Mouse (Mus musculus) thymus, adult 2 months (tissue): ENCODE measurements around the gene Pafah1b2.

ENCODE experiments used
- CTCF ChIP-seq: fragments of 200-500 bp; IDR thresholded peaks from 2 replicates; pipeline ENCODE4 v1.5.1; 2012; ENCODE audit warnings: mild to moderate bottlenecking, control low read depth, low read length, moderate library complexity, borderline replicate concordance; ENCODE audit not compliant: control insufficient read depth, poor library complexity, insufficient read depth; ENCODE audit errors: extremely low read depth
- POLR2A ChIP-seq: fragments of 200-500 bp; IDR thresholded peaks from 2 replicates; pipeline ENCODE4 v1.6.1; 2012; ENCODE audit warnings: mild to moderate bottlenecking, low read length, control low read depth, moderate library complexity; ENCODE audit not compliant: control insufficient read depth, poor library complexity, insufficient read depth; ENCODE audit errors: extremely low read depth

DNA sequence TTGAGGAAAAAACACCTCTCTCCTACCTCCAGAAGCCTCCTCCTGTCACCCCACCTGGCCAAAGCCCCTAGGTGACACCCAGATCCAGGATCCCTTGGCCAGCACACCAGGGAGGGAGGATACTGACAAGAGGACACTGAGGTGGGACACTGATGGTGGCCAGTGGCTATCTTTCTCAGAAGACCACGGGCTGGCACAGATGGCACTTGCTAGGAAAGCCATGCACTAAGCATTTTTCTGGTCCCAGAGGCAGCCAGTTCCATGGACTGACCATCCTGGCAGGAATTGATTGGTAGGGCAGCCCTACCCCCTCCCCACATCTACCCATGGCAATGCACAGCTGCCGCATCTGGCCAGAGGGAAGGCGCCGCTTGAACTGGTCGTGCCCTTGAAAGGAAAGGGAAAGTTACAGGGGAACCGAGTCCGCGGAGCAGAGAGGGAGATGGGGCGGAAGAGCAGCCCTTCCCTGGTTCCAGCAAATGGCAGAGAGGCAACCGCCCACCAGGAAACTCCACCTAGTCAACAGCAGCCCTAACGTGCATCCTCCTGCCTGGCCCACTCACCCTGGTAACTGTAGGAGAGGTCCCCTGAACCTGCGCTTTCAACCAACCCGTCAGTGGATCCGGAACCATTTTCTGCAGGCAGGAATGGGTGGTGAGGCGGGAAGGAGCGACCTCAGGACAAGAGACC is 66.2 kb downstream of the Pafah1b2 start:
- no peak for TF ChIP-seq POLR2A
- no peak for TF ChIP-seq CTCF
